Mouse (Mus musculus) gastrocnemius, postnatal 4 days (tissue): ENCODE results near the gene Ubxn2a. TPM values are rescaled to one million over a fixed set of nuclear protein-coding genes. Genes with fewer than 3 reads are reported as not detected.

Experiments
- DNase-seq, 2 experiments: peaks; one replicate each; pipeline ENCODE4 v3.0.0; 2021 to 2022; ENCODE audit warnings: low spot score in 2 of 2, mixed read lengths in 2 of 2
- total RNA-seq, 2 experiments: library from RNA; stranded (reverse); gene quantifications; 2 replicates each; pipeline ENCODE4 v1.2.3; 2021

The Ubxn2a gene
- total RNA-seq, 2 experiments from 2014 or later, result 31.9 to 36.7 TPM

GRCm38 (mm10) chr12:4885062-4885461, 22.4 kb downstream of the Ubxn2a start:
- no peak for DNase-seq

DNA sequence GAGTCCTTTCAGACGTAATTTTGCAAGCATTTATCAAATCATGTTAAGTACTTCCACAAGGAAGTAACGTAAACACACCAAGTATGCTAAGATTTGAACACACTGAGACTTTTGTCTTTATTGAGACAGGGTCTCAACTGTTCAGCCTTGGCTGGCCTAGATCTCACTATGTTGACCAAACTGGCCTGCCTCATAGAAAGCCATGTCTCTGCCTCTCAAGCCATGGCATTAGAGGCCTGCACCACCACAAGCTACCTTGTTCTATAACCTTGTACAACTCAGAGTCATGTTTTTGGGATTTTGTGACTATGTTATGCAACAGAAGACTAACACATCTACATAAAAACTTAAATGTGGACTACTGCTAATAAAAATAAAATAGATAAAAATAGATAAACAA, 25.4 kb downstream of the Ubxn2a start:
- DNase-seq, result no peak

DNA sequence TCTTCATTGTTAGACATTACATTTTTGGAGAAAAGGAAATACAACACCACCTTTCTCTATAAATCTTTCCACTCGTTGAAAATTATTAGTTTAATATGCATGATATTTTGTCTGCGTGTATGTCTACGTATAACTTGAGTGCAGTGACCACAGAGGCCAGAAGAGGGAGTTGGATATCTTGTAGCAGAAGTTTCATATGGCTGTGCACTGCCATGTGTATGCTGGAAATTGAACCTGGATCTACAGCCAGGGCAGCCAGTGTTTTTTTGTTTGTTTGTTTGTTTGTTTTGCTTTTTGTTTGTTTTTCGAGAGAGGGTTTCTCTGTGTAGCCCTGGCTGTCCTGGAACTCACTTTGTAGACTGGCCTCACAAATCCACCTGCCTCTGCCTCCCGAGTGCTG, 28.5 kb downstream of the Ubxn2a start:
- no peak for DNase-seq

DNA sequence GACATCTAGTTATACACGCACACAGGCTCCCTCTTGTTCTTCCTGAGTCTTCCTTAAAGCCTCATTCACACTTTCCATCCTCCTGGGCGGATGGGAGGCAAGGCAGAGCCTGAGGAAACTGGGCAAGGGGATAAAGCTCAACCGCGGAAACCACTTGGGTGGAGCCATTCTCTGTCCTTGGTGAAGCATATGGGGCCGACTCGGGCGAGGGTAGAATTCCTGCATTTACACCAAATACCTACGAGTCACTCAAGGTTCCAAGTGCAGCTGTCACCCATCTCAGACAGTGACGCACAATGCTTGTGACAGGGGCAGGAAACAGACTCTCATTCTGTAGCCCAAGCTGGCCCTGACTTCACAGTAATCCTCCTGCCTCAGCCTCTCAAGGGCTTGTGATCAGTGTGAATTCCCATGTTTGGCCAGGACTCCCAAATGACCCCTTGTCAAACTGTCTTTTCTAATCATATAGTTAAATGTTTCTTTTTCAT, 29.2 kb downstream of the Ubxn2a start:
- DNase-seq, result no peak

GRCm38 (mm10) chr12:4875623-4876022, 31.9 kb downstream of the Ubxn2a start:
- no peak for DNase-seq

DNA sequence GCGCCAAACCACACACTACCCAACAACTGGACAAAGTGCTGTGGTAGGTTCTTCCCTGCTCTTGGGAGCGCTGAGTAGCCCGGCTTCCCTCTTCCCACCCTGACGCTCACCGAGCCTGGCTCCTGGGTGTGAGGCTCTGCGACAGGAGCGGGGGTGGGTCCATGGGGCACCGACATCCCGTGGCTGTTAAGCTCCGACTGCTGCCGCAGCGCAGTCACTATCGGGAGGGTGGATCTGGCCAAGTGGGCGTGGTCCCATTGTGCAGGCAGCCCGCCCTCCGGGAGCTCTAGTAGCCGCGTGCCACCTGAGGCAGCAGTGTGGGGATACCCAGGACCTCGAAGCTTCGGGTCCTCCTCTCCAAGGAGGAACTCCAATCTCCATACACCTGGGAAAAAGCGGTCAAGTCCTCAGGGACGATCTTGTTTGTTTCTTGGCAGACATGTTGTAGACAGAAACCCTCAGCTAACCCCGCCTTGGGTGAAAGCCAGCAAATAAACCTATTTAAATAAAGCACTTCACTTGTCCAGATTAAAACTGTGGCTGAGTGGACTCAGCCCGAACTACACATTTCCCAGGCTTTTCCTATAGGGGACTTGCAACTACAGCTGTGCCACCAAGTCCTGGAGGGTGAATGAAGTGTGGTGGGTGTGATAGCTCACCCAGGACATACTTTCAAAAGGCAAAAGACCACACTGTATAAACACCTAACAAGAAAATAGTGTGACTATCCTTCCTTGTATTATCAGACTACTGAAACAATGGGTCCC, 33.2 kb downstream of the Ubxn2a start, which contains the start of gene Mfsd2b:
TSS of gene Mfsd2b (minus strand) at position 199 of the 767 bp plus-strand sequence.
- DNase-seq, result peak; percentile 51 to 71

DNA sequence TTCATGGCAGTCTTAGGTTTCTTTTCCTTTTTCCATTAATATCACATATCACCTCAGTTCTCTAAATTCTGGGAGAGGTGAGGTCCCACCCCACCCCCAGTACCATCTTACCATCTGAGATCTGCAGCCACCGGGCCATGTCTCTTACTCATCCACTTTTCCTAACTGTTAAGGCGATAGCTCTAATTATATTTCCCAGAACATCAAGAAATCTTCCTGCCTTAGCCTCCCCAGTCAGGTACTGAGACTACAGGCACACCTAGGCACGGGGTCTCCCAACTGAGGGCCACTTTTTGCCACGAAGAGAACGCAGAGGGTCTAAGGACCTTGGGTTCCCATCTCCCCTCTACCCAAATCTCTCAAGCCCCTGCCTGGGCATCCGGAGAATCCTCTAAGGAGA, 34.0 kb downstream of the Ubxn2a start:
- no peak for DNase-seq

- no peak for DNase-seq
Measured at GRCm38 (mm10) chr12:4872983-4873477, 34.5 kb downstream of the Ubxn2a start.

GRCm38 (mm10) chr12:4872273-4872672, 35.2 kb downstream of the Ubxn2a start:
- DNase-seq, result no peak

- DNase-seq, result no peak
Measured at GRCm38 (mm10) chr12:4871260-4871659, 36.2 kb downstream of the Ubxn2a start.

DNA sequence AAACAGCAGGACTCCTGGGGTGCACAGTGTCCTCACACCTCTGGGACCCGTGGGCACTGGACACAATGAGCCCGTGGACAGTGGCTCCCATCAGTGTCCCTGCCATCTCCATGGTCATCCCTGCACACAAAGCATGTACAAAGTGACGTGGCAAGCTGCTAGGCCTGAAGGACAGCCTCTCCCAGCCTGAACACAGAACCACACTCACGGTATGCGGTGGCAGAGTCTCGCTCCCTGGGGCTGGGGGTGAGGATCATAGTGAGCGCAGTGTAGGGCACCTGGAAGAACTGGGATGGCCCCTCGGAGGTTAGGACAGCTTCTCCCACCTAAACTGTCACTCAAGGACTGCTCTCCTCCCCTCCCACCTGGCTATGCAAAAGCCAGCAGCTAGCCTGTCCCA, 38.6 kb downstream of the Ubxn2a start:
- no peak for DNase-seq

DNA sequence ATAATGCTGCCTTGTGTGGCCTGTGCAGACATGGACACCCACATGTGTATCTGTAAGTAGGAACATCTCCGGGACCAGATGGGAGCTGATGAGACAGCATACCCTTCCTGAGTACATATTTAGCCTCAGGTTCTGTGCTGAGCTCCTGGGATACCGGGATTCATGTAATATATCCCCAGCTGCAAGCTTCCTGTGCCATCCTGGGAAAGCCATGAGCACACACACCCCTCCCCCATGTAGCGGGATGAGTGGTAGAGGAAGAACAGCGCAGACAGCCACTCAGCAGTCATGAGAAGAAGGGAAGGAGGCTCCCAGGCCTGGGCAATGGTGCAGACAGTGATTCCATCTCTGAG, 43.2 kb downstream of the Ubxn2a start:
- no peak for DNase-seq

- DNase-seq, result no peak
Measured at GRCm38 (mm10) chr12:4863654-4864337, 43.7 kb downstream of the Ubxn2a start.

DNA sequence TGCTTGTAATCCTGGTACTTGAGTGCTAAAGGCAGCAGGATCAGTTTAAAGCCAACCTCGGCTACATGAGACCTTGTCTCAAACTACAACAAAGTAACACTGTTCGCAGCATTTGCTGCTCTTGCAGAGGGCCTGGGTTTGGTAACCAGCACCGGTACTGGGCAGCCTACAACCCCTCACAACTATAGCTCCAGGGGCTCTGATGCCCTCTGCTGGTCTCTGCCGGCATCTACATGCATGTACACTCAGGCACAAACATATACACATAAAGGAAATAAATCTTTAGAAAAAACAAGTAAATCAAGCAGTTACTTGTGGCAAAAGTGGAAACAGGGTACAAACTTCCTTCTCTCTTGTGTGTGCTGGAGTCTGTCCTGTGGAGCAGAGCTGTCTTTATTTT, 44.8 kb downstream of the Ubxn2a start:
- DNase-seq, result no peak

GRCm38 (mm10) chr12:4859241-4859914, 48.1 kb downstream of the Ubxn2a start:
- DNase-seq, result no peak

- DNase-seq, result no peak
Measured at GRCm38 (mm10) chr12:4856834-4857233, 50.7 kb downstream of the Ubxn2a start.

GRCm38 (mm10) chr12:4856160-4856559, 51.3 kb downstream of the Ubxn2a start:
- no peak for DNase-seq

GRCm38 (mm10) chr12:4843741-4844140, 63.8 kb downstream of the Ubxn2a start:
- peak in 1 of 2 experiments; percentile 32 for DNase-seq

DNA sequence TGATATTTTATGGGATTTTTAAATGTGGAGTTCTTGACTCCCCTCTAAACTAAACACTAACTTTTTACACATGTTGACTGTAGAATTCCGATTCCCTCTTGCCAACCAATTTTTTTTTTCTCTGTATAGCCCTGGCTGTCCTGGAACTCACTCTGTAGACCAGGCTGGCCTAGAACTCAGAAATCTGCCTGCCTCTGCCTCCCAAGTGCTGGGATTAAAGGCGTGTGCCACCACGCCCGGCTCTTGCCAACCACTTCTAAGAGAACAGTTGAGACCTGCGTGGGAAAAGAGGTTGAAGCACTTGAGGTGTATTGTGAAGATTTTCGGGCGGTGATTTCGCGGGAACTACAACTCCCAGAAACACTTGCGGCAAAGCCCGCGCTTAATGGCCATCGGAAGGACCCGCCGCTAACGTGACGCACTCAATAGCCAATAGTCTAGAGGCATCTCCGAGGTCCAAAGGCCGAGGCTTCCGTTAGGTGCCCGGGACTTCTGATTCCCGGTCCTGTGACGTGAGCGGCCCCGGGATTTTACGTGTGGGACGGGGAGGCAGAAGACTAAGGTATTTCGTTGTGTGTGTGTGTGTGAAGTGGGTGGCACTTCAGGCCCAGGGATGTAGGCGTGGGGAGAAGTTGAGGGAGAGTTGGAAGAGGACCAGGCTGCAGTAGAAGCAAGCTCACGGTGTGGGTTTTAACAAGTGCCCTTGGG, 64.5 kb downstream of the Ubxn2a start, which contains the start of gene Wdcp:
TSS of gene Wdcp (plus strand) at position 414 of the 708 bp plus-strand sequence.
- peak; percentile 61 to 88 for DNase-seq

- no peak for DNase-seq
Measured at GRCm38 (mm10) chr12:4842456-4842855, 65.0 kb downstream of the Ubxn2a start.

- peak; percentile 33 to 52 for DNase-seq
Measured at GRCm38 (mm10) chr12:4841392-4841887, 66.1 kb downstream of the Ubxn2a start, which contains the start of gene Fkbp1b. Fkbp1b (minus strand) TSS chr12:4841591.
